Mouse (Mus musculus) cerebellum, adult 8-10 months (tissue): ENCODE results near the gene Xpnpep3.

Source experiments
- DNase-seq: peaks from one replicate; pipeline ENCODE4 v3.0.0; 2022

Xpnpep3 gene

DNA sequence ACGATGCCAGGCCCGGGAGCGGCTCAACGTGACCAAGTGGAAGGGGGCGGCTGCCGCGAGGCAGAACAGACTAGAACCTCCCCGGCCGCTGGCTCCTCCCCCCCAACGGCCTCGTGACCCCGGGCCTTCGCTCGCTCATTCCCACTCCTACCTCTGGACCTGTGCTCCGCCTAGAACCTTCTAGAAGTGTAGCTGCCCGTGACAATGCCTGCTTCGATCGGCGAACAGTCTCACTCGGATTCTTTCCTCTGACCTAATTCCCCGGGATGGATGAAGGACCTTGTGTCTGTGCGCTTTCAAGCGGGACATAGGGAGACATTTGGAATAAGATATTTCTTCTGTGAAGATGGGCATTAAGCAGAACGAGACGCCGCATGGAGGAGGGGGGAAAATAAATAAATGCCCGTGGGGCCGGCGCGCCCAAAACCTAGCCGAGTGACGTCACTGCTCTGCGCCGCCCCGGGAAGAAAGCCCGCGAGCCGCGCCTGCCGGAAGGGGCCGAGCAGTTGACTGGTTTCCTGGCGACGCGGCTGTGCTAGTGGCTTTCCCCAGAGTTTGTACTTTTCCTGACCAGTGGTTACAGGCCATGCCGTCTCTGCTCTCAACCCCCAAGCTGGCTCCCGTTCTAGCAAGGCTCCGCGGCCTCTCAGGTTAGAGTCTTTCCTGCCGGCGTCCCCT lies at the start of gene Xpnpep3, which contains the start of gene St13:
Gene Xpnpep3, plus strand, starts transcription at position 501 of the 678 bp plus-strand sequence.
Gene St13, minus strand, starts transcription at position 440 of the 678 bp plus-strand sequence.
- DNase-seq, result peak; percentile 98

DNA sequence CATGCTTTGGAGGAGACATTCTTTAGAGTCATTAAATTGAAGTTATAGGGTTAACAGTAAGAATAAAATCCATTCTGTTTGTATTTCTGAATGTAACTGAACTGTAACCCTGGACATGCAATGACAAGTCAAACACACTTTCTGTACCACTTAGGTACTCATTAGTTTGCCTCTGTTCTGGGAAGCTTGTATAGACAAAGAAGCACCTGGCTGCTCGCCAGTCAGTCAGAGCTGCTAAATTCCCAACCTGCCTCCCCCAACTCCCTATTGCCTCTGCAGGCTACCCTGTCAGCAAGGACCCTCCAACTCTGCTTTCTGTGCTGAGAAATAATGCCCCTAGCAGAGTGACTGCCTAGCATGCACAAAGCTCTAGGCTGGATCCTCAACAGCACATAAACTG lies 49.5 kb upstream of the Xpnpep3 start:
- DNase-seq, result no peak

DNA sequence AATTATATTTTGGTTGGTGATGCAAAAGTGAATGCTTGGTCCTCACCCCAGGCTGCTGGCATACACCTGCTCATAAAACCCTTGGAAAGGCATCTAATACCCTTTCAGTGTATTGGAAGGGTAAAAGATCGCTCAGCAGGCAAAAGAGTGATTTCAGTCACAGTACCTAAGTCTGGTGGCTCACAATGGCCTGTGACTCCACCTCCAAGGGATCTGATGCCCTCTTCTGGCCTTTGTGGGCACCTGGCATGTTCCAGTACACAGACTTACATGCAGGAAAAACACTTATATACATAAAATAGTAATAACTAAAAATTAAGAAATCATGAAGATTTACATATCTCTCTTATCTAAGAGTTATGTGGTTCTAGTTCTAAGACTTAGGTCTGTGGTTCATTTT lies 47.3 kb upstream of the Xpnpep3 start:
- DNase-seq, result no peak

DNA sequence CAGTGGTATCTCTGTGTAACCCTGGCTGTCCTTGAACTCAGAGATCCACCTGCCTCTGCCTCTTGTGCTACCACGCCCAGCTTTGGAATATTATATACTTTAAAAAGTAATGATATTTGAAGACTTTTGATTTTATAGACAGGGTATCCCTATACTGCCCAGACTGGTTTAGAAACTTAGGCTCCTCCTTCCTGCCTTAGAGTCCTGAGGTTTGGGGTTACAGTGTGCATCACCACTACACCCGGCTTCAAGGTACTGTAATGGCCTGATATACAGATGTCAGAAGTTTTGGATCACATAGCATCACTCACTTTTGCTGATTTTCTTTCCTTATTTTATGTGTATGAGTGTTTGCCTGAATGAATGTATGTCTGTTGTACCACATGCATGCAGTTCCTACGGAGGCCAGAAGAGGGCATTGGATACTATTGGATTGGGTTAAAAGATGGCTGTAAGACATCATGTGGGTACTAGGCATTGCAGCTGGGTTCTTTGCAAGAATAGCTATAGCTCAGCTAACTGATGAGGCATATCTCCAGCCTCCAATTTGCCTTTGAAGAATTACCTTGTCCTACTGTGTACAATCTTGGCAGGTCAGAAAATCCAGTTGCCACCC lies 44.7 kb upstream of the Xpnpep3 start:
- DNase-seq, result no peak

DNA sequence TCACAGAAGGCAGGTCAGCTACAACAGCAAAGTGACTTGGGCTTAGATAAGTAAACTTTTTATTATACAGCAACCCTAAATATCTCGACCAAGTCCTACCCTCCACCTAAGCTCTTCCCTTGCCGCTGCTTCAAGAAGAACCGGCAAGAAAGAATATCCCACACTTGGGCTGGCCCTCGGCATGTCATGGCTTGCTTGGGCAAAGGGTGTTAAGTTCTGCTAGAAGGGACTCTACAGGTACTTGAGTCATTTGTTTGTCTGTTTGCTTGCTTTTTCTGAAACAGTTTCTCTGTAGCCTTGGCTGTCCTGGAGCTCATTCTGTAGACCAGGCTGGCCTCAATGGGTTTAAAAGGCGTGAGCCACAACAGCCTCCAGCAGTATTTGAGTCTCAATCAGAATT lies 43.0 kb upstream of the Xpnpep3 start:
- DNase-seq, result no peak

DNA sequence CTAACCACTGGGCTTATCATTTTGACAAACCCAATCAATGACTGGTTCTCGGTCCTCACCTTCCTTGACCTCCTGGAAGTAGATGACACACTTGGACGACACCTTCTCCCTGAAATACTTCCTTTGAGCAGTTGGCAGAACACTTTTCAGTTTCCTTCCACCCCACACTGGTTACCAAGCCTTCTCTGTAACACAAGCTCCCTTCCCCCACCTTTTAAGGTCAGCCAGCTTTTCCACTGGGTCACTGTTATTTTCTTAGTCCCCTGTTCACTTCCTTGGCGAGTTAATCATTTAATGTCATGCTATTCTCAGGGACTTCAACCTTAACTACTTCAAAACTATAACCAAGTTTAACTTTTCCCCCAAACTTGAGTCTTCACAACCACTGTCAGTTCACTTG lies 41.0 kb upstream of the Xpnpep3 start:
- DNase-seq, result no peak

DNA sequence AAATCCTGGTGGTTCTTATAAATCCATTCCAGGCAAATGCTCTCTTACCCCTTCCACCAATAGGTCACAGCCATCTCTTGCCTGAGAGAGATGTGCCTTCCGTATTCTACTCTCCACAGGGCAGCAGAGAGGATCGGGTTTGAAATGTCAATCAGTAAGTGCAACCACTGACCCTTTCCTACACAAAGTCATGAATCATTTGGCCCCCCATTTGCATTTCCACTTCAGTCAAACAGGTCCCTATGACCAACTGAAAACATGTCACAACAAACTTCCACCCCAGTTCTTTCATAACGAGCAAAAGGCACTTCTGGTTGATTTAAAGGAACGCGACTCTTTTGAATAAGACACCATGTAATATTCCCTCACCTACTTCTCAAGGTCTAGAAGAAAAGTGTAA lies 40.5 kb upstream of the Xpnpep3 start:
- DNase-seq, result no peak

DNA sequence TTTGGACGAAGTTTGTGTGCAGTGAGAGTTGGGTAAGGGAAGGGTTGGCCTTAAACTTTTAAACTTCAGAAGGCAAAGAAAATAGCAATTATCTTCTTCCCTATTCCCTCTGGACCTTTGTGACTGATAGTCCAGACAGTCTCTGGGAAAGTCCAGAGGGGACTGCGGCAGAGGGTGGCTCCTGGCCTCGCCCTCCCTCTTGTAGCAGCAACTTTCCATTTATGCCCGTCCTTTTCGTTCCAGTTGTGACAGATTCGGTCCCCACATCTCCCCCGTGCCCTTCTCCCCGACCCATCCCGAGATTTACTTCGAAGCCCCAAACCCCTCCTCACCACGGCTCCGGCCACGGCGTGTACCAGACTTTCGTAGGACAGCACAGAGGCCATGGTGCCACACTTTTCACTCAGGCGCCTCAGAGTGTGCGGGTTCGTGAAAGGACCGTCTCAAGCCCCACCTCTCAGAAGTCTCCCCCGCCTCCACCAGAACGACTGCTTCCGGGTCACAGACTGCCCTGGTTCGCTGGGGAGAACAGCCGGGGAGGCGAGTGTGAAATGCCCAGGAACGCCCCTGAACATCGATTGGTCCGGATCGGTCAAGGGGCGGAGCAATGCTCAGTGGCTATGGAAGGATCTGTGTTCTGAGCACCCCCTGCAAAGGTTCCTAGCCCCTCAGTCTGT lies 39.5 kb upstream of the Xpnpep3 start, which contains the start of gene Slc25a17:
Gene Slc25a17, minus strand, starts transcription at position 468 of the 677 bp plus-strand sequence.
- DNase-seq, result peak; percentile 90

DNA sequence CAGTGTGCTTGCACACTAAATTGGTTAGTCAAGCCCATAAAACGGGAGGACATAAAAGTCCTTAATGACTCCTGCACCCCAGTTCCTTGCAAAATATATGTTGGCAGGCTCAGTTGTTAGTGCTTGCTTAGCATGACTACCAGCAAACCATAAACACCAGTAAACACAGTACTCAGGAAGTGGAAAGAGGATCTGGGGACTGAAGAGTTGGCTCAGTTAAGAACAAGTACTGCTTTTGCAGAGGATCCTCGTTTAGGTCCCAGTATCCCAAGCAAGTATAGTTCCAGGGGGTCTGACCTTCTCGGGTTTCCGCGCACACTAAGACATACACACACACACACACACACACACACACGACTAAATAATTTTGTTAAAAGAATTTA lies 38.9 kb upstream of the Xpnpep3 start:
- no peak for DNase-seq

DNA sequence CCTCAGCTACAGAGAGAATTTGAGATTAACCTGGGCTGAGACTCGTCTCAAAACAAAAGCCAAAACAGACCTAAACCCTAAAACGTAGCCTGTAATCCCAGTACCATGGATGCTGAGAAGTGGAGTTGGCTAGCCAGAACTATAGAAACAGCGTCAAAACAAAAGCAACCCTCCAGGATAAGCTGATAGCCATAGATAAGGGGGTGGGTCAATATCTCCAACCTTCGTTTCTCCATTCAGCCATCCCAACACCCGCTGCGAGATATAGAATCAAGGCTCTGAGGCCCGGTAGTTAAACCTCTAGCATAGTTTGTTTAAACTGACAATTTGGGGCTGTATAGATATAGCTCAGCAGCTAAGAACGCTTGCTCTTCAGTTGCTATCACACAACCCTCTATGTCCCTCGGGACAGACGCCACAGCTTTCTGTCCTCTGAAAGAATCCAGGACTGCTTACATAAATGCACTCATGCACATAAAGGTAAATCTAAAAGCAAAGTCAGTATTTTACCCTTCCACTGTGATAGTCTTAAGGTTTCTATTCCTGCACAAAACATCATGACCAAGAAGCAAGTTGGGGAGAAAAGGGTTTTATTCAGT lies 38.4 kb upstream of the Xpnpep3 start:
- no peak for DNase-seq

DNA sequence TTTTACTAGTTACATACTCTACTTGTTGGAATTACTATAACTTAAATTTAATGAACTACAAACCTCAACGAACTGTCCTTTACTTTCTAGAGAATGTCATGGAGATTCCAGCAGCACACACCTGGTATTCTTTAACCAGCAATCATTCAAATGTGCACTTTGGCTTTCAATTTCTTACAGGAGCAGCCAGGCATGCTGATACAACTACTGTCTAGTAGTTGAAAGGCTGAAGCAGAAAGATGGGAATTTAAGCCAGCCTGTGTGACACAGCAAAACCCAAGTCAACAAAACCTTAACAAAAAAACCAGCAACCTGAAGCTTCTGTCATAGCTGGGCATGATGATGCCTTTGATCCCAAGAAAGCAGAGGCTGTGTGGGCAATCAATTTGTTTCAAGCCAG lies 37.4 kb upstream of the Xpnpep3 start:
- DNase-seq, result no peak

DNA sequence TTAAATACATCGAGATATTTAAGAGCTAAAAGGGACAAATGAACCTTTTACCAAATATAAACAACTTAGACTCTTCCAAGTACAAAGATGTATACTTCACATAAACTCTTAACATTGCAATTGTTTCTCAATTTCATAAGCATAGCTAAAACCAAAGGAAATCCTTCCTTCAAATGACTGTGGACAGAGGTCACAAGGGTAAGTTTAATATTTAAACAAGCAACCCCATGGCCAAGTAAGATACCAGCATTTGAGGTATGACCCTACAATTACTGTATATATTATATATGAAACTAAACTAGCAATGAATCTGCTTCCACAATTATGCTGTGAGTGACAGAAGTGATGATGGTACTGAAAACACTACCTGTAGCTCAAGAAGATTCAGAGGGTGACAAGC lies 35.7 kb upstream of the Xpnpep3 start:
- no peak for DNase-seq

DNA sequence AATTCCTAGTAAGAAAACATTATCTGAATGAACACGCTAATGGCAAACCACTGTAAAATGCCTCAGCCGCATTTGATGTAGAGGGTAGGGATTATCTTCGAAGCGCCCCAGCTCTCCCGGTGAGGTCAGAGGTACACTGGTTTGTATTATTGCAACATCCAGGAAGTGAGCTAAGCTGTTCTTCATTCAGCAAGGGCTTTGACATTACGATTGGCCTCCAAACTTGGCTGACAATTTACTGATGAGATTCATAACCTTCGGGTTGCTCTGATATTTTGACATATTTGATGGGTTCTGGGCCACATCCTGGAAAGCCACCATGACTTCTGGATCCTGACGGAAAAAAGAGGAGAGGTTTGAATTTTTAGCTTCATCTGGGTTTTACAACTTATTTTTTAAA lies 34.7 kb upstream of the Xpnpep3 start:
- DNase-seq, result no peak

DNA sequence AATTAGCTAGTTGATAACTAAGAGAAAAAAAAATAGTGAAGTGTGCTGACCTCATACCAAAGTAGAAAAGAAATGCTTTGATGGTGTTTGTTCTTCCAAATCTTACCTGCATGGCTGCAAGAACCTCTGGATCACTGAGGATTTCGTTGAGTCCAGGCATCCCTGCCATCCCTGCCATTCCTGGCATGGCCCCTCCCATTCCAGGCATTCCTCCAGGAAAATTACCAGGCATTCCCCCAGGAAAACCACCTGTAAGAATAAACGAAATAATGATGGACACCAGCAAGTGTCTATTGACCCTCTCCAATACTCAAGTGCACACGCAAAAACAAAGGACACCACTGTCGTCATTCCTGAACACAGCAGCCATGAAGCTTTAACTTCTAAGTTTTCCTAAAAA lies 33.7 kb upstream of the Xpnpep3 start:
- DNase-seq, result no peak

DNA sequence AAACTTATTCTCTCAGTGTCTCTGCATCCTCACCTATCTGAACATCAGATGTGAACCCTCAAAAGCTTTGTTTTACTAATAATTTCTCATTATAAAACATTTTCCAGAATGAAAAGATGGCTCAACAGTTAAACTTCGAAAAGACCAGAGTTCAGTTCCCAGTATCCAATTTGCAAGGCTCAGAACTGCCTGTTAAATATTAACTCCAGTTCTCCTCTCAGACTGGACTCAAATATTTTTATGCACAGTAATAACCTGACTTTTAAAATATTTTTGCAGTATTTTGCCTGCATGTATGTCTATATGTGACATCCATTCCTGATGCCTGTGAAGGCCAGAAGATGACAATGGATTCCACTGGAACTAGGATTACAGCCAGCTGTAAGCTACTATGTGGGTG lies 31.3 kb upstream of the Xpnpep3 start:
- no peak for DNase-seq

DNA sequence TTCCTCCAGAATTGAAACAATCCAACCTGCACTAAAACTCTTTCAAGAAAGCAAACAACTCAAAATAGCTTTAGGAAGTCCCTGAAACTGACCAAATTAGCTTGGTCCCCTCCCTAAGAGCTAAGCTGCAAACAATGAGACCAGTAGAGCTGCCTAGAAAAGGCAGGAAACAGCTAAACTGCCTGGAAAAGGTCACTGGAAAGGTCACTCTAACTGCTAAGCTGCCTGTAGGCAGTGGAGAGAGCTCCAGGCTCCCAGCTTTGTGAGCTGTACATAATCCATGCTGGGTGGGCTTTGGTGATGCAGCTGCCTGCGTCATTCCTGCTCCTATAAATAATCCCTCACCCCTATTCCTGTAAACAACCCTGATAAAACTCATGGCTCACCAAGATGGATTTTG lies 29.6 kb upstream of the Xpnpep3 start:
- DNase-seq, result no peak

DNA sequence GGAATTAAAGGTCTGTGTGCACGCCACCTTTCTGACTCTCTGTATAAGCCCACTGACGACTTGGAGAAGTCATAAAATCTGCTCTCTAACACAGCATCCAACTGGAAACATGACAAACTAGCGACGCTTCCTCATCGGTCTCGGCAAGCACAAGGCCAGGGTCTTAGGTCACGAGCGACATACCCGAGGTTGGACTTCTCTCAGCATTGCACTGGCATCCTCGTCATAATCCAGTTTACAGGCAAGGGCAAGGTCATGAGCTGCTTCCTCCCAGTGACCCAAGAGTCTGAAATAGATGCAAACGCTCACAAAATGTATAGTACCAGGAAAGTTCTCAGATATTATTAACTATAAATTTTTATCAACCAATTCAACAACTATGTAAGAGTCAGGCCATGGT lies 25.3 kb upstream of the Xpnpep3 start:
- no peak for DNase-seq

DNA sequence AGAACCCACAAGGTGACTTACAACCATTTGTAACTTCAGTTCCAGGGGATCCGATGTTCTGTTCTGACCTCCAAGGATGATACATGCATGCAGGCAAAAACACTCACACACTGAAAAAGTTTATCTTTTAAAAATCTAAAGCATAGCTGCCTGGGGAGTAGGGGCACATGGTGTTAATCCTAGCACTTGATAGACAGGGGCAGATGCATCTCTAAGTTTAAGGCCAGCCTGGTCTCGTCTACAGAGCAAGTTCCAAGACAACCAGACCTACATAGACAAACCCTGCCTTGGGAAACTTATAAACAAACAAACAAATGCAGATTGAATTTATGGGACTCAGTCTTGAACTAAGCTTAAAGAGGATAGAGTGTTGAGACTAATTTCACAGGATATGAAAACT lies 21.1 kb upstream of the Xpnpep3 start:
- no peak for DNase-seq

DNA sequence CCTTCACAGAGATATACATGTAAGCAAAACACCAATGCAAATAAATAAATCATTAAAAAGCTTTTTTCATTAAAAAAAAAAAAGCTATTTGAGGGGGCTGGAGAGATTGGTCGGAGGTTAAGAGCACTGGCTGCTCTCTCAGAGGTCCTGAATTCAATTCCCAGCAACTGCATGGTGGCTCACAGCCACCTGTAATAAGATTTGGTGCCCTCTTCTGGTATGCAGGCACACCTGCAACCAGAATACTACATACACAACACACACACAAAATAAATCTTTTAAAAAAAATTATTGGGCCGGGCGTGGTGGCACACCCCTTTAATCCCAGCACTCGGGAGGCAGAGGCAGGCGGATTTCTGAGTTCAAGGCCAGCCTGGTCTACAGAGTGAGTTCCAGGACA lies 13.6 kb upstream of the Xpnpep3 start:
- no peak for DNase-seq

DNA sequence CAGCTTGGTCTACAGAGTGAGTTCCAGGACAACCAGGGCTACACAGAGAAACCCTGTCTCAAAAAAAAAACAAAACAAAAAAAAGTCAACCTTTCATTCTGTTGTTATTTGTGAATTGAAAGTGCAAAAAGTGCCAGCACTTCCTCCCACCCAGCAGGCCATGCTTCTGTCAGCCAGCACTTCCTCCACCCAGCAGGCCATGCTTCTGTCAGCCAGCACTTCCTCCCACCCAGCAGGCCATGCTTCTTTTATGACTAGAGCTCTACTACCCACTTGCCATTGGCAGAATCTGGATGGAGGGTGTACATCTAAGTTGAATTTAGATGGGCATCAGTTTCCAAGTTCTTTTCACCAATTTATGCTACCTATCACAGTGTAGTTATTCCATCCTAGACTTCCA lies 6.9 kb upstream of the Xpnpep3 start:
- no peak for DNase-seq

DNA sequence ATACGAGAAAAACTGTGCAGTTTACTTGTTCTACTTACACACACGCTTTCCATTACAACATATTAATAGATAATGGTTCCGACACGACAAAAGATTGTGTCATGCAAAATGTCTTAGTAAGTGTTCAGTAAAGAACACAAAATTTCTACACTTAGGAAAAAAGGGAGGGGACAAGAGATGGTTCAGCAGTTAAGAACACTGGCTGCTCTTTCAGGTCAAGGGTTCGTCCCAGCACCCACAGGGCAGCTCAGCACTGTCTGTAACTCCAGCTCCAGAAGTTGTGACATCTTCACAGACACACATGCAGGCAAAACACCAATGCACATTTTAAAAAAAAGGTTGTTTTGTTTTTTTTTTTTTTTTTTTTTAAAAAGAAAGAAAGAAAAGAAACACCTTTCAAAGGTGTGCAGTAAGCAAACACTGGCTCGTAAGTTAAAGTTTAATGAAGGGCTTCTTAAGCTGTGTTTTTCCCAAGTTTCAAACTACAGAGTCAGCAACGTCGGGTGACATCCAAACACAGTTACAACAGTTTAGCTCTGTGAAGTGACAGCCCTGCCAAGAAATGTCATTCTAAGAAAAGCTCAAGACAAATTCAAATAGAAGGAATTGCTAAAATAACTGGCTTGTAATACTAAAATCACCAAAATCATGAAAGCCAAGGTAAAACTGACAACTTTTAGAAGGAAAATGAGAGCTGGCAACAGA lies 5.6 kb upstream of the Xpnpep3 start:
- no peak for DNase-seq

DNA sequence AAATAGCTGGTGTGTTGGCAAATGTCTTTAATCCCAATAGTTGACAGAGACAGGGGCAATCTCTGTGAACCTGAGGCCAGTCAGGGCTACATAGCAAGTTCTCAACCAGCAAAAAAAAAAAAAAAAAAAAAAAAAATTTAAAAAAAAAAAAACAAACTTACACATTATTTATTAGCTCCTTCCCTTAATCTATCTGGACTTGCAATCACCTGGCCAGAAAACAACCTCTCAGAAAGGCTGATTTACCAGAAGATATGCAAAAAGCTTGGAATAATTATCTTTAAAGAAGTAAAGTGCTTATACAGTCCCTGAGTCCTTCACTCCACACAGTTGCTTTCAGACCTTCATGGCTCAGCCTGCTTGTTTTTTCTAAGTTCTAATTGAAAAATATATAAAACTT lies 1.7 kb upstream of the Xpnpep3 start:
- DNase-seq, result no peak

DNA sequence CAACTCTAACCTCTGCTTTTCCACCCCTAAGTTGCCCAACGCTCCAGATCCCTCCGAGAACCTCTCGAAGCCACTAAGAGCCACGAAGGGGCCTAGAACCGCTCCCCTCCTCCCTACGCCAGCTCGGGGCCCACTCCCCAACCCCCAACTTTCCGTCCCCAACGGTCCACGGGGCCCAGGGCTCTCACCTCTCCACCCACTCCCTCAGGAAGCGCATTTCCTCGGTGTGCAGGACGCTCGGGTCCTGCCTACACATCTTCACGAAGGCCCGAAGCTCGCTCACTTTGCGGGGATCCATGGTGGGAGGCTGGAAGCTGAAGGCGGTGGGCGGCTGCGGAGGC lies 671 bp upstream of the Xpnpep3 start:
- no peak for DNase-seq
